Mouse (Mus musculus): ENCODE data around the gene Spag6l.

DNA sequence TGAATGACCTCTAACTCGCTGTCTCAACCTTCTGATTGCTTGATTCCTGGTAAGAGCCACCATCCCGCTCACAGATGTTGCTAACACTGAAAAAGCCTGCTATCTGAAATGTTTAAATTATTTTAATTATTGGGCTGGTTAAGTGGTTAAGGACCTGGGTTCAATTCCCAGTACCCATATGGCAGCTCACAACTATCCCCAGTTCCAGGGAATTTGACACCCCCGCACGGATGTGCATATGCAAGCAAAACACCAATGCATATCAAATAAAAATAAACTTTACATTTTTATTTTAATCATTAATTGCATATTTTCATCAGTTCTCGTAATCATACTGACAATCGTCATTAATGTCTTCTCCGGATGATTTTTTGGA is 41.0 kb upstream of the Spag6l start:
- TF ChIP-seq CTCF (conservative IDR thresholded peaks at IDR 0.05; ENCODE audit: low read length) (no peak), NANOG (IDR thresholded peaks at IDR 0.05; ENCODE audit: borderline replicate concordance, low read length) (no peak), POU5F1 (IDR thresholded peaks at IDR 0.05; ENCODE audit: borderline replicate concordance, low read length) (no peak)
